Mouse (Mus musculus): ENCODE results near the gene Cmtm8. TPM values are rescaled to one million over a fixed set of nuclear protein-coding genes. Genes with fewer than 3 reads are reported as not detected.

Gene Cmtm8
- total RNA-seq, 2 experiments from 2014 or later, result 1.5 to 1.9 TPM

DNA sequence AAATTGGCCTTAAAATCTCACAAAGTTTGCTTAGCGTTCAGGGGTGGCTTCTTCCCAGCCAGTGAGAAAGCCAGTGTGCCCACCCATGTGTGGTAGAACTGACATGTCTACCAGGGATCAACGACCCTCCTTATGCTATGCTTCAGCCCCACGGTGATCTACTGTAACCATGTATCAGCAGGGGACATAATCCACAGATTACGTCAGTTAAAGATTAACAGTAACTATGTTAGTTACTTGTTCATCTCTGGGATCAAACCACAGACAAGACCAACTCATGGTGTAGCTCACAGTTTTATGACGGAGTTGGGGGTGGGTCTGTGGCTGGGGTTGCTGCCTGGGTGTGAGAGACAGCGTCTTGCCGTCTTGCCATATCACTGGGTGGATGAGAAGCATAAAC is 19.8 kb downstream of the Cmtm8 start:
- no peak for DNase-seq (ENCODE audit: low spot score in 2 of 2)

GRCm38 (mm10) chr9:114821548-114822289 is 22.2 kb downstream of the Cmtm8 start:
- DNase-seq (ENCODE audit: low spot score in 2 of 2), result no peak

DNA sequence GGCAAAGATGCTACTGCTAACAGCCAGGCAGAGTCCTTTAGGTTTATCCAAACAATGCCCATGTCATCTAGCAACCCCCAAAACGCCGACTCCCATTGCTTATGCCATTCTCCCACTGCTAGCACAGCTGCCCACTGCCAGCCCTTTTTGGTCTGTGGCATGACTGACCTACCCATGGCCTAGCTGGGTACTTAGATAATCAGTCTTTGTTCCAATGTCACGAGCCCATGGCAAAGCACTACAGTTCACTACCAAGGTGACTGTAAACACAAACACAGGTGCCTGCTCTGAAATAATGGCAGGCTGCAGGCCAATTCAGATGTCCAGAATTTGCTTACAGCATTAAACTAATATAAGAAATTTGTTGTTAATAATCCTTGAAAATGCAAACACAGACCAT is 25.0 kb downstream of the Cmtm8 start:
- no peak for DNase-seq (ENCODE audit: low spot score in 2 of 2)

GRCm38 (mm10) chr9:114817012-114817411 is 26.9 kb downstream of the Cmtm8 start:
- no peak for DNase-seq (ENCODE audit: low spot score in 2 of 2)

- no peak for DNase-seq (ENCODE audit: low spot score in 2 of 2)
Observed at GRCm38 (mm10) chr9:114816121-114816520, 27.8 kb downstream of the Cmtm8 start.

GRCm38 (mm10) chr9:114815315-114815714 is 28.6 kb downstream of the Cmtm8 start:
- no peak for DNase-seq (ENCODE audit: low spot score in 2 of 2)

GRCm38 (mm10) chr9:114812001-114812400 is 32.0 kb downstream of the Cmtm8 start:
- no peak for DNase-seq (ENCODE audit: low spot score in 2 of 2)

- no peak for DNase-seq (ENCODE audit: low spot score in 2 of 2)
Observed at GRCm38 (mm10) chr9:114810837-114811236, 33.1 kb downstream of the Cmtm8 start.

DNA sequence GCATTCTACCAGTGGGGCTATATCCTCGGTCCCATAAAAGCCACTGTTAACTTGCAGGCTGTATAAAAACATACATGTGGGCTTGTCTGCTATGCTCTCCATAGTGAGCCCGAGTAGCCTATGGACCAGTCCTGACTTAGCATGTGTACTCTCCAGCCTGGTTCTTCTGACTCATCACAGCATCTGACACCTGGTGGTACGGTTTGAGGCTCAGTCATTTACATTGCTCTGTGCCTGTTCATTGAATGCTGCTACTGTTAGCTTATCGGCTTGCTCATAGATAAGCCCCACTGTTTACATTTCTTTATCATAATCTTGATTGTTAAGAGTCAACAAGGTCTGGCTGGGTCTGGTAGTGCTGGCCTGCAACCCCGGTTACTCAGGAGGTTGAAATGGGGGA is 35.3 kb downstream of the Cmtm8 start:
- DNase-seq (ENCODE audit: low spot score in 2 of 2), result no peak

DNA sequence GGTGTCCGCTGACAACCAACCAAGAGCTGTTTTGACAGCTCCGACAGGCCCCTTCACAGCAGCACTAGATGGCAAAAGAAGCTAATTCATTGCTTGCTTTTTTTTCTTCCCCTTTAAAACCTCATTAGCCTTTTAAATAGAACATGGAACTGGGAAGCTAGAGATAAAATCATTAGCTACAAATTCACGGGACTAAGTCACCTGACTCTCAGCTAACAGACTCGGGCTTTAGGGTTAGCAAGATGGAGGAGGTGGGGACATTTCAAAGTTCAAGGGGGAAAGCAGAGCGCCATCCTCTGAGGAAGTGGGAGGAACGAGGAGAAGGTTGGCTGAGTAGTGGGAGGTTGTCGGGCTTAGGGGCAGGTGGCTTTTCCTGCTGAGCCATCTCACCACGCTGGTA is 36.7 kb downstream of the Cmtm8 start:
- no peak for DNase-seq (ENCODE audit: low spot score in 2 of 2)

DNA sequence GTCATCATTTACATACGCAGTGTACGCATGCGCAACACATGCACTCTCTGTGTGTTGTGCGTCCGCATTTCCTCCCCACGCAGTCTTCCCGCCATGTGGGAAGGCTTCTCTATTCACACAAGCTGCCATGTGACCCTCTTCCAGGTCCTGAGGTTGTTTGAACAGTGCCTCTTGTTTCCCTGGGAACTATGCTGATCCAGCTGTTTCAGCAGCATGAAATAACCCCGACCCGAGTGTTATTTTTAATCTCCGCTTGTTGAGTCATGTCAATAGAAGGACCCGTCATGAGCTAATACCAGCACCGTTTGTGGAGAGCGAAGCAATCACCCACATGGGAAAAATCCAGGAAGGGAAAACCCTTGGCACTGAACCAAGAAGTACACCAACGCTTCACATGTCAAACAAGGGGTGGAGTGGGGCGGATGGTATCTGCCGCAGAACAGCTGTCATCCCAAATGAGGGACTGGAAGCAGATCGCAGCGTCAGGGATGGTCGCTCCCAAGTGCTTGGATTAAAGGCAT is 38.7 kb downstream of the Cmtm8 start:
- peak; percentile 22 to 47 for DNase-seq (ENCODE audit: low spot score in 2 of 2)

GRCm38 (mm10) chr9:114802191-114802590 is 41.8 kb downstream of the Cmtm8 start:
- no peak for DNase-seq (ENCODE audit: low spot score in 2 of 2)

DNA sequence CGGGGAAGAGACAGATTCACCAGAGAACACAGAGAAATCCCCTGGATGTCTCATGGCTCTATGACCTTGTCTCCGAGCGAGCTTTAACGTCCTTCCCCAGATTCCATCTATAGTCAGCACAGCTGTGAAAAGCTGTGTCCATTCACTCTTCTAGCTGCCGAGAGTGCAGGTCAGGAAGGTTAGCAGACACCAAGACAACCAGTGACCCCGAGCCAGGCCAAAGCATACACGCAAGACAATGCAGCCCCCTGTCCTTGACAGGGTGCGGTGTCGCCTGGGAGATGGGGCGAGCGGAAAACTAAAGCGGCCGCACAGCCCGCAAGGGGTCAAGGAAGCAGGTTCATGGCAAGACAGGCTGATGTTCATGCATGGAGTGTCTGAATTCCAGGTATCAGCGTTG is 42.7 kb downstream of the Cmtm8 start:
- DNase-seq (ENCODE audit: low spot score in 2 of 2), result no peak

GRCm38 (mm10) chr9:114799498-114800107 is 44.4 kb downstream of the Cmtm8 start:
- no peak for DNase-seq (ENCODE audit: low spot score in 2 of 2)

GRCm38 (mm10) chr9:114798845-114799244 is 45.1 kb downstream of the Cmtm8 start:
- DNase-seq (ENCODE audit: low spot score in 2 of 2), result no peak

GRCm38 (mm10) chr9:114797329-114798004 is 46.5 kb downstream of the Cmtm8 start:
- peak; percentile 88 to 89 for DNase-seq (ENCODE audit: low spot score in 2 of 2)

DNA sequence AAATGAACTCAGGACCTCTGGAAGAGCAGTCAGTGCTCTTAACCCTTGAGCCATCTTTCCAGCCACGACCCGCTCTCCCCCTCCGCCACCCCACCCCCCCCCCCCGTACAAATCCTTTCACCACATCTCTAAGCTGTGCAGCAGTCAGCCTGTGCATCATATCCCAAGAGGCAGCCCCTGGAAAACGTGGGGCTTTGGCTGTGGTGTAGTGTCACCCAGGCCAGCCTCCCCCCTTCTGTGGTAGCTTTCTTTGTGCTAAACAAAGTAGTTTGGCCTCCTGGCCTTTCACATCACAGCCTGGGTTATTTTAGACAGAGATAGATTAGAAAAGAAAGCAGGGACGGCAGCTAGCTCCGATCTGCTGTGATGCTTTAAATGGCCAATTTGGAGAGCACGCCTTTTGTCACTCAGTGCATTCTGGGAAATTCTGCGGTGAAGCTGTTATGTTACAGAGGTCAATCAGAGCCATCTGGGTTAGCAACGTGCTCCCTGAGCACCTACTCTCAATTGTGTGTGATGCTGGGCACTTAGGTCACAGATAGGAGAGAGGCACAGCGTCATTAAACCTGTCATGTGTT is 47.4 kb downstream of the Cmtm8 start:
- DNase-seq (ENCODE audit: low spot score in 2 of 2), result no peak

DNA sequence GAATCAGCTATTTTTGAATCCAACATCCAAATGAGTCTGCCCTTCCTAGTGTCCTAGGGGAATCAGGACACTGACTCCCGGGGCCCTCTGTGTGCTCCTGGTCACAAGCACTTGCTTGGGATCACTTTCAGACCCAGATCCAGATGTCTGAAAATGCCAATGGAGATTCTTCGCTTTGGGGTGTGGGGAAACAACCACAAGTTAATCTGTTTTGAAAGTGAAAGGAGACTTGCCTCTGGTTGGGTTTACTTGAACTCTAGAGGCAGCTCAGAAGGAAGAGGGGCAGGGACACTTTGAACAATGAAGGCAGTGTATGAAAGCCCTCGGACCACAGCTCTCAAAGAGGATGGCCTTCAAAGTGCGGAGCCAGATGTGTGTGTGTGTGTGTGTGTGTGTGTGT is 49.5 kb downstream of the Cmtm8 start:
- no peak for DNase-seq (ENCODE audit: low spot score in 2 of 2)

DNA sequence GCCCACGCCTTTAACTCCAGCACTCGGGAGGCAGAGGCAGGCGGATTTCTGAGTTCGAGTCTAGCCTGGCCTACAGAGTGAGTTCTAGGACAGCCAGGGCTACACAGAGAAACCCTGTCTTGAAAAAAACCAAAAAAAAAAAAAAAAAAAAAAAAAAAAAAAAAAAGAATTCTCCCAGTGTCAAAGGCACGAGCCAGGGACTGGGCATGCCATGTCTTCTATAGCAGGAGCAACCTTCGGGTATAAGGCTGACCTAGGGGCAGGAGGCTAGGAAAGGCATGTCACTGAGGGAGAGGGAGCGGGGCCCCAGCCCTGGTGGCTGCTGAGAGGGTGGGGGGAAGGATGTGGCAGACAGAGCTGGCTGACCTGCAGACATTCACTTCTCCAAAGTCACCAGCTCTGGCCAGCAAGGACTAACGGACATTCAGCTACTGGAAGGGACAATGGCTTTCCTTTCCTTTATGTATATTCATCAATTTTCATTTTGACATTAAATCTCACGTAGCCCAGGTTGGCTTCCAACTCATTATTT is 50.1 kb downstream of the Cmtm8 start:
- no peak for DNase-seq (ENCODE audit: low spot score in 2 of 2)

DNA sequence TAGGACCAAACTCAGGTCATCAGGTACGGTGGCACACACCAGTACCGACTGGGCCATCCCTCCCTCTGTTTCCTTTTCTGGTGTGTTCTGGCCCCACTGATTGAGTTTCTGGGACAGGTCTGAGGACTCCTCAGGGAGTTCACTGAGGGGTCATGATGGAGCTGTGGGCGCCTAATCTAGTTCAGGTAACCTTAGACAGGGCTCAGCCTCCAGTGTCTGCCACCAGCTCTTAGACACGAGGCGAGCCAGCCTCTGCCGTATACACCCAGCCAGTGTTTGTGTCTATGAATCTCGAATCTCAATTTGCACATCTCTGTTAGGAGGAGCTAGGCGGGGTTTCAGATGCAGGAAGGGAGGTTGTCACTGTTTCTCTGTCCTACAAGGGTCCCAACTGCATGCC is 54.0 kb downstream of the Cmtm8 start:
- DNase-seq (ENCODE audit: low spot score in 2 of 2), result no peak

GRCm38 (mm10) chr9:114789557-114789956 is 54.4 kb downstream of the Cmtm8 start:
- no peak for DNase-seq (ENCODE audit: low spot score in 2 of 2)

- no peak for DNase-seq (ENCODE audit: low spot score in 2 of 2)
Observed at GRCm38 (mm10) chr9:114788697-114789096, 55.3 kb downstream of the Cmtm8 start.
